Mouse (Mus musculus) embryonic facial prominence, embryonic 15.5 days (tissue): ENCODE data around the gene Trim30b. TPM values are rescaled to one million over a fixed set of nuclear protein-coding genes. Genes with fewer than 3 reads are reported as not detected.
"Not testable (repeated sequence)": the region's sequence is repeated elsewhere in the genome, so short reads cannot be mapped to it uniquely, and the experiment has no call there.

Source experiments
- ATAC-seq: fragments of 200-750 bp; cut with Nextera tagmentation; 2 replicates; pipeline ENCODE4 v1.8.0; 2017; ENCODE audit warnings: low read depth, moderate TSS enrichment; ENCODE audit not compliant: insufficient number of reproducible peaks, low FRiP score, low TSS enrichment
- H3K27ac ChIP-seq: fragments of 300-500 bp; sonication (generic); replicated peaks from 2 replicates; pipeline ENCODE4 v1.5.1; 2015; ENCODE audit warnings: mild to moderate bottlenecking, inconsistent platforms
- H3K27me3 ChIP-seq: fragments of 300-500 bp; sonication (generic); 2 replicates; pipeline ENCODE4 v1.6.1; 2015; ENCODE audit warnings: inconsistent platforms
- H3K36me3 ChIP-seq: fragments of 300-500 bp; sonication (generic); 2 replicates; pipeline ENCODE4 v1.6.1; 2015; ENCODE audit warnings: mild to moderate bottlenecking, inconsistent platforms
- H3K4me1 ChIP-seq: fragments of 300-500 bp; sonication (generic); 2 replicates; pipeline ENCODE4 v1.6.1; 2015; ENCODE audit warnings: inconsistent platforms
- H3K4me2 ChIP-seq: fragments of 300-500 bp; sonication (generic); replicated peaks from 2 replicates; pipeline ENCODE4 v1.6.1; 2015; ENCODE audit warnings: mild to moderate bottlenecking, inconsistent platforms
- H3K4me3 ChIP-seq: fragments of 300-500 bp; sonication (generic); replicated peaks from 2 replicates; pipeline ENCODE4 v1.5.1; 2015; ENCODE audit warnings: mild to moderate bottlenecking, inconsistent platforms
- H3K9ac ChIP-seq: fragments of 300-500 bp; sonication (generic); 2 replicates; pipeline ENCODE4 v1.6.1; 2015; ENCODE audit warnings: inconsistent platforms
- H3K9me3 ChIP-seq: fragments of 300-500 bp; sonication (generic); replicated peaks from 2 replicates; pipeline ENCODE4 v1.6.1; 2016; ENCODE audit warnings: inconsistent platforms
- WGBS: fragments of 180-500 bp; shearing (Covaris S2); methylation state at CpG from one replicate; pipeline ENCODE4 v1.1.7; 2015; 5-methylcytosine and 5-hydroxymethylcytosine counted together
- polyA plus RNA-seq: library from polyadenylated mRNA; unstranded; fragments of >200 nt; fragmentation: Nextera tagmentation; extraction: Ambion mirVana; gene quantifications from 2 replicates; pipeline ENCODE4 v1.2.1, GENCODE M21; 2015

Gene Trim30b
- polyA plus RNA-seq: 0.13 and 0.16 TPM in 2 replicates

DNA sequence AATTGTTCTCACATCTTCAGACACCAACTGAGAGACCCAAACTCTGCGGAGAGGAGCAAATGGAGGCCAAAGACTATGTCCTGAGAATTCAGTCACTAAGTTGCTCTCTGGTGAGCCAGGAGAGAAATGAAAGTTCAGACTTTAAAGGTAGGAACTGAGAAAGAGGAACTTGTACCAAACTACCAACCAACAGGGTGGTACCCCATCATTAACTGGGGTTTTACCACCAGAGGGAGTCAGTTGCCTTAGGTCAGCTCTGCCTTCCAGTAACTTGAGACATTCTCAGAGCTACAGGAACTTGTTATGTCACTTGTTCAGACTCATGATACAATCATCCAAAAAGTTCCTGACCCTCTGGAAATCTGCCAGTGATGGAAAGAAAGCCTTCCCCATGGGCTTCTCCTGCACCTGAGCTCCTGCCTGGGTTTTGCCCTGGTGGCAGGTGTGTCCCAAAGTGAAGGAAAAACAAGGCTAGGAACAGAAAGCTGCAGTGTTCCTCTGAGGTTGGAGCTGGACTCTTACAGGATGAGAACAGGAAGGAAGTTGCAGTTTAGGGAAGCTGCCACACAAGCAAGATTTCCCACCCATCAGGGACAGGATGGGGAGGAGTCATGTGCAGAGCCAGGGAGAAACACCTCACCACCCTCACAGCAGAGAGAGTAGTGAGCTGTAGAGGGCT, at the start of gene Trim30b:
Gene Trim30b (minus strand): TSS at position 149 of the 679 bp plus-strand sequence.
- H3K9ac ChIP-seq: no peak within 1 kb of the TSS
- WGBS: 71% methylated on average over 1 of the region's 1 CpGs
- no peak within 1 kb of the TSS for H3K4me2 ChIP-seq
- no peaks in the 10 kb centered on the region for H3K36me3 ChIP-seq
- no peaks in the 10 kb centered on the region for H3K4me1 ChIP-seq
- H3K4me3 ChIP-seq: no peak within 1 kb of the TSS
- H3K27me3 ChIP-seq: no peaks in the 10 kb centered on the region
- H3K9me3 ChIP-seq: no peaks in the 10 kb centered on the region
- no peak within 1 kb of the TSS for H3K27ac ChIP-seq
- ATAC-seq: no peak; the same call in 1 of the 2 replicates

DNA sequence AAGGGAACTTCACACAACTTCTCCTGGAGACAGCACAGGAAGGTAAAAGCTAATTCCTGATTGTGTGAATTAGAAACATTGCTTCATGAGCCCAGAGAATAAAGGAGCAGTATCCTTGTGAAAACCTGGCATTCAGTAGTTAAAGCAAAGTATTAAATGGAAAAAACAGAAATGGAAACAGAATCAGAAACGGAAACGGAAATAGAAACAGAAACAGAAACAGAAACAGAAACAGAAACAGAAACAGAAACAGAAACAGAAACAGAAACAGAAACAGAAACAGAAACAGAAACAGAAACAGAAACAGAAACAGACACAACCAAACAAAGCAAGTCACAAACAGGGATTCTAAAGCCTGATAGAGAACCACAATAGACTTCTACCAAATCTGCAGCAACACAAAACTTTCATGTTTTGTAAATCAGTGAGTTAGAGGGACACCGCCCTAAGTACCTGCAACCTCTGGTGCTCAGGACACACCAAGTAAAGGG, 34.8 kb upstream of the Trim30b start:
- Histone ChIP-seq H3K9ac (no peak overlapping the region), H3K27me3 (no peaks in the 10 kb centered on the region), H3K4me1 (no peaks in the 10 kb centered on the region), H3K36me3 (no peaks in the 10 kb centered on the region), H3K27ac (no peak overlapping the region), H3K9me3 (no peaks in the 10 kb centered on the region), H3K4me3 (no peak overlapping the region), H3K4me2 (no peak overlapping the region)
- 80% methylated on average over 3 of the region's 3 CpGs for WGBS
- ATAC-seq: no peak

DNA sequence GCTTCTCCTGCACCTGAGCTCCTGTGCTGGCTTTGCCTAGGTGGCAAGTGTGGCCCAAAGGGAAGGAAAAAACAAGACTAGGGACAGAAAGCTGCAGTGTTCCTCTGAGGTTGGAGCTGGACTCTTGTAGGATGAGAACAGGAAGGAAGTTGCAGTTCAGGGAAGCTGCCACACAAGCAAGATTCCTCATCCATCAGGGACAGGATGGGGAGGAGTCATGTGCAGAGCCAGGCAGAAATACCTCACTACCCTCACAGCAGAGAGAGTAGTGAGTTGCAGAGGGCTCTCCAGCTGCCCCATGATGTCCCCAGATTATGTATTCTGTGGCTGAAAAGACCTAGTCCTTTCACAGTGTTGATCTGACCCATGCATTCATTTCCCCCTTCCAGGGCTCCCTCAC, 31.5 kb upstream of the Trim30b start:
- H3K9me3 ChIP-seq: no peaks in the 10 kb centered on the region
- no peak overlapping the region for H3K9ac ChIP-seq
- no peak overlapping the region for H3K27ac ChIP-seq
- no peak overlapping the region for H3K4me2 ChIP-seq
- ATAC-seq: no peak
- no peak overlapping the region for H3K4me3 ChIP-seq
- no peaks in the 10 kb centered on the region for H3K36me3 ChIP-seq
- no peaks in the 10 kb centered on the region for H3K27me3 ChIP-seq
- no peaks in the 10 kb centered on the region for H3K4me1 ChIP-seq

DNA sequence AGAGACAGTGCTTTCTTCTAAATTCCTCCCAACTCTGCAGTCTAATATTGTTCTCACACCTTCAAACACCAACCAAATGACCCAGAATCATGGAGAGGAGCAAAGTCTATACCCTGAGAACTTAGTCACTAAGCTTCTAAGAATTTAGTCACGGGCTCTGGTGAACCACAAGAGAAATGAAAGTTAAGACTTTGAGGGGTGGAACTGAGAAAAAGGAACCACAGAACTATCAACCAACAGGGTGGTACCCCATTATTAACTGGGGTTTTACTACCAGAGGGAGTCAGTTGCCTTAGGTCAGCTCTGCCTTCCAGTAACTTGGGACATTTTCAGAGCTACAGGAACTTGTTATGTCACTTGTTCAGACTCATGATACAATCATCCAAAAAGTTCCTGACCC, 31.0 kb upstream of the Trim30b start, which contains the start of gene Trim30c:
Gene Trim30c (minus strand): TSS at position 140 of the 400 bp plus-strand sequence.
- Histone ChIP-seq H3K4me1 (no peaks in the 10 kb centered on the region), H3K4me3 (no peak within 1 kb of the TSS), H3K9me3 (no peaks in the 10 kb centered on the region), H3K27ac (no peak within 1 kb of the TSS), H3K27me3 (no peaks in the 10 kb centered on the region), H3K36me3 (no peaks in the 10 kb centered on the region), H3K9ac (no peak within 1 kb of the TSS), H3K4me2 (no peak within 1 kb of the TSS)
- WGBS: 64% methylated on average over 1 of the region's 1 CpGs
- no peak for ATAC-seq

DNA sequence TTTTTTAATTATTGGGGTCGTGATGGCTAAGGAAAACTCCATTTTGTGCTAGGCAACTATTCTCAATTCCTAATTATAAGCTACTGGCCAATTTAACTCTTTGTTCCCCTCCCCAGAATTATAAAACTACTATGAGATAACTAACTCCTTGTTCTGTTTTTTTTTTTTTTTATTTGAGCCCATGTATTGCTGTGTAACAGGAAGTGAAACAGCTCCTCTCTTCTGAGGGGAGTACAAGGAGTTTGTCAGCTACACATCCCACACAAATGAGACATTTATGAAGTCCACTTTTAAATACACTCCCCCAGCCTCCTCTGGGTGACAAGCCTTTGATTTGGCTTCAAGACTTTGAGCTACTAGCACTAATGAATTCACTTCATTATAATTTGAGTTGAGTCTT, 28.8 kb upstream of the Trim30b start:
- Histone ChIP-seq H3K9me3 (no peaks in the 10 kb centered on the region), H3K4me3 (no peak overlapping the region), H3K4me1 (no peaks in the 10 kb centered on the region), H3K27me3 (no peaks in the 10 kb centered on the region), H3K9ac (no peak overlapping the region), H3K27ac (no peak overlapping the region), H3K4me2 (no peak overlapping the region), H3K36me3 (no peaks in the 10 kb centered on the region)
- 59% methylated on average over 1 of the region's 1 CpGs for WGBS
- no peak for ATAC-seq

DNA sequence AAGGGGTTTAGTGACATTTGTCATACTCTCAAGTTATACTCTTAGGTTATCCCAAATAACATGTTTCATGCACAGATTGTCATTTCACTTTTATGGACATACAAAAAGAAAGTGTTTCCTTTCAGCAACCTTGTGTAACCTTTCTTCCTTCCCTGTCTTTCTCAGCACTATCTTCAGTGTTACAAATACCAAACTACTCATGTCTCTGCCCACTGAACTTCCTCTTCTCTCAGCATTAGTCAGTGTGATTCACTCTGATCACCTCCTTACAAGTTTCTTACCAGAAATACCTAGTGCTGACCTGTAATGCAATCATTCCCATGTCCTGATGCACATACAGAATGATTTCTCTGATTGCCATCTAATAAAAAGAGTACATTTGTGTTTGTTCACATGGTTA, 3.3 kb downstream of the Trim30b start:
- H3K36me3 ChIP-seq: no peaks in the 10 kb centered on the region
- H3K4me1 ChIP-seq: no peaks in the 10 kb centered on the region
- H3K4me2 ChIP-seq: no peak overlapping the region
- H3K9ac ChIP-seq: no peak overlapping the region
- no peak overlapping the region for H3K27ac ChIP-seq
- H3K27me3 ChIP-seq: no peaks in the 10 kb centered on the region
- ATAC-seq: no peak
- H3K4me3 ChIP-seq: no peak overlapping the region
- no peaks in the 10 kb centered on the region for H3K9me3 ChIP-seq

DNA sequence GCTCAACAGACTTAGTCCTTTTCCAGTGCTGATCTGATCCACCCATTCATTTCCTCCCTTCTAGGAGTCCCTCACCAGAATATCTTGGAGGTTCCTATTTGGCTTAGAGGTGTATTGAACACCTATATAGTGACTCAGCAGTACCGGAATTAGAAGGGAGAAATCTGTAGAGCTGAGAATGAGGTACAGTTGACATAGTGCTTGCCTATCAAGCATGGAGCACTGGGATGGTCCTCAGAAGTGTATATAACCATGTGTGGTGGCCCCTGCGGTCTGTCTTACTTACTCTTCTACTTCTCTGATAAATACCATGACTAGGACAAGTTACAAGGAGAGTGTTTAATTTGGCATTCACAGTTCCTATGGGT, 16.1 kb downstream of the Trim30b start:
- 79% methylated on average over 2 of the region's 2 CpGs for WGBS

DNA sequence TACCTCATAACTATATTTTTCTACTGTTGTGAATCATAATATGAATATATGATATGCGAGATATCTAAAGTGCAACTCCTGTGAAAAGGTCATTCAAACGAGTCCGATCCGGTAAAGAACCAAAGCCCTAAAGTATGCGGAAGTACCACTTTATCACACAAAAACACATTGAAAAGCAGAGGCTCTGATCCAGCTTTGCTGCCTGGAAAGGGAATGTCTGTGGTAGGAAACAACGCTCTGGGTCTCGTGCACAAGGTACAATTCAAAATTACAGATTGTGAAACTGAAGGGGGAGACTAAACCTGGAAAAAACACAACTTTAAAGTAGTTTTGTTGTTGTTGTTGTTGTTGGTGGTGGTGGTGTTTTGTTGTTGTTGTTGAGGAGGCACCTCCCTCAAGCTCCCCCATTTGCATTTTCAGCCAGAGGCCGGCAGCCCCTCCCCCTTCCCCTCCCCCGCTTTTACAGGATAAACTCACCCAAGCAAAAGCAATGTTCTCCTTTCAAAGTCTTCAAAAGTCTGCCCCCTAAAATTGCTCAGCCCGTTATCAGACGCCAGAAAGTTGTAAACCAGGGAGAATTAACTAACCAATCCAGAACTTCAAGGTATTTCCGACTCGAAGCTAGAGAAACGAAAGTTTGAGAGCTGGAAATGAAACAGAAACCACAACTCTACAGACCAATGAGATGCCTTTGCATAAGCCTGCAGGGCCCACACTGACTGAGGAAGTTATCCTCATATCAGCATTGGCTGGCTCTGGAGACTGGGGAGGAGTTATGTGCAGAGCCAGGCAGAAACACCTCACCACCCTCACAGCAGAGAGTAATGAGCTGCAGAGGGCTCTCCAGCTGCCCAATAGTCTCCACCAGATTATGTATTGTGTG, 16.7 kb downstream of the Trim30b start, which contains the start of gene Trim12c:
Gene Trim12c (minus strand): TSS at position 646 of the 883 bp plus-strand sequence.
- Histone ChIP-seq H3K27me3 (no peaks in the 10 kb centered on the region), H3K9me3 (no peaks in the 10 kb centered on the region), H3K36me3 (no peaks in the 10 kb centered on the region), H3K4me3 (peak within 1 kb of the TSS; percentile 47), H3K9ac (no peak within 1 kb of the TSS), H3K27ac (peak within 1 kb of the TSS; percentile 51; the same call in 1 of the 2 replicates), H3K4me1 (no peaks in the 10 kb centered on the region), H3K4me2 (peak within 1 kb of the TSS; percentile 50)
- peak; percentile 93 for ATAC-seq
- WGBS: 5% methylated on average over 14 of the region's 14 CpGs

More for the DNA sequence above, 16.1 kb downstream of the Trim30b start:
- Histone ChIP-seq H3K9me3 (no peaks in the 10 kb centered on the region), H3K36me3 (no peaks in the 10 kb centered on the region), H3K4me3 (peak overlapping the region; percentile 47), H3K27ac (no peak overlapping the region), H3K27me3 (no peaks in the 10 kb centered on the region), H3K9ac (no peak overlapping the region), H3K4me2 (peak overlapping the region; percentile 50), H3K4me1 (no peaks in the 10 kb centered on the region)
- ATAC-seq: no peak

DNA sequence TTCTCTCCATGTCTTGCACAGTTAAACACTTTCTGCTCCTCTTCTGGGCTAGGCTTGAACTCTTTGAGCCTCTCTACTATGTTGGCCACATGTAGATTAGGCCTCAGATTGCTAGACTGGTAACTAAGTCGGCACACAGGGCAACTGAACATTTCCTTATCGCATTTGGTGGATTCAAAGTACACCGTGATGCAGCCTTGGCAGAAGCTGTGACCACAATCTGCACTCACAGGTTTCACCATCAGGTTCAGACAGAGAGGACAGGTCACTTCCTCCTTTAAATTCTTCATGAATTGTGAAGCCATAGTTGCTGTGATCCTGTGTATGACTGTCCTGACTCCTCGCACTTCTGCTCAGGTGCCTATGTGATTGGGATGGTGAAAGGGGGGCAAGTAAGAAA, 21.6 kb downstream of the Trim30b start:
- H3K9ac ChIP-seq, H3K36me3 ChIP-seq, H3K4me1 ChIP-seq, H3K27me3 ChIP-seq, H3K9me3 ChIP-seq, H3K4me3 ChIP-seq, ATAC-seq, H3K27ac ChIP-seq, H3K4me2 ChIP-seq: not testable (repeated sequence)
- WGBS: 94% methylated on average over 4 of the region's 4 CpGs

DNA sequence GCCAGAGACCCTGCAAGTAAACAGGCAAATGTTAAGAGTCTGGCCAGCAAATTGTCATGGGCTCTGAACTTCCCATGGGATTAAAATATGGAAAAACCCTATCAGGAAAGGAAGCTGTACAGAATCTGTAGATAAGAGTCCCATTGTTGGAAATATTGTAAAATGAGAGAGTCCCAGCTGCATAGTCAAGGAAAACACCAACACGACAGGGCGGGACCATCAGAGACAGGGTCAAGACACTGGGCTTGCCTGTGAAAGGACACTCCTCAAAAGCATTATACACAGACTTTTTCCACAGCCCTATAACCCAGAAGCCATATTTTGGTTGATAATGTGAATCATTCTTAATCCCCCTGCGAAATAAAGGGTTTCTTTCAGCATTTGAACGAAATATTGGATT, 28.9 kb downstream of the Trim30b start:
- H3K27me3 ChIP-seq, H3K4me2 ChIP-seq, H3K9me3 ChIP-seq, H3K27ac ChIP-seq, H3K4me1 ChIP-seq, H3K36me3 ChIP-seq, ATAC-seq, H3K4me3 ChIP-seq, H3K9ac ChIP-seq: not testable (repeated sequence)
- WGBS: 87% methylated on average over 2 of the region's 4 CpGs

DNA sequence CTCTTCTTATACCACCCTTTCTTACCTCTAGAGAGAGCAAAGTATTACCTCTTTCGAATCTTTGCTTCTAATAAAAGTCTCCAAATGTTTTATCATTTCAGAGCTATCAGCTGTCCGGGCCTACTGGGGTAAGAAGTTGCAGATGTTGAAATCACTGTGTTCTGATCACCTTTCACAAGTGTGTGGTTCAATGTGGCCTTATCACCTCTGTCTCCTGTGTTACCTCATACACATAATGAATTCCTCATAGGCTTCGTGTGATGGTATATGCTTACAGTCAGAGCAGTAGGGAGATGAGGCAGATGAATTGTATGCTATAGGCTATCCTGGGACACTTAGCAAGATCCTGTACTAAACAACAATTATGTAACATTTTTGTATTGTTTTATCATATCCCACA, 34.1 kb downstream of the Trim30b start:
- WGBS: 74% methylated on average over 3 of the region's 3 CpGs
- not testable (repeated sequence) for H3K4me1 ChIP-seq, H3K27me3 ChIP-seq, H3K9ac ChIP-seq, ATAC-seq, H3K4me3 ChIP-seq, H3K4me2 ChIP-seq, H3K27ac ChIP-seq, H3K9me3 ChIP-seq, H3K36me3 ChIP-seq
